Mouse (Mus musculus) liver, embryonic 13.5 days (tissue): ENCODE data around the gene Gm44790. TPM values are rescaled to one million over a fixed set of nuclear protein-coding genes. Genes with fewer than 3 reads are reported as not detected.

ENCODE experiments used
- ATAC-seq: fragments of 200-750 bp; cut with Nextera tagmentation; 2 replicates; pipeline ENCODE4 v1.8.0; 2017; ENCODE audit warnings: low read depth, mild to moderate bottlenecking, moderate number of reproducible peaks, moderate library complexity
- DNase-seq: peaks from one replicate; pipeline ENCODE4 v3.0.0; 2022
- H3K27ac ChIP-seq: fragments of 300-500 bp; sonication (generic); 2 replicates; pipeline ENCODE4 v1.5.1; 2015; ENCODE audit warnings: moderate library complexity, mild to moderate bottlenecking, inconsistent platforms
- H3K27me3 ChIP-seq: fragments of 300-500 bp; sonication (generic); 2 replicates; pipeline ENCODE4 v1.6.1; 2015; ENCODE audit warnings: mild to moderate bottlenecking, inconsistent platforms
- H3K36me3 ChIP-seq: fragments of 300-500 bp; sonication (generic); 2 replicates; pipeline ENCODE4 v1.6.1; 2015; ENCODE audit warnings: mild to moderate bottlenecking, inconsistent platforms
- H3K4me1 ChIP-seq: fragments of 300-500 bp; sonication (generic); replicated peaks from 2 replicates; pipeline ENCODE4 v1.6.1; 2015; ENCODE audit warnings: inconsistent platforms
- H3K4me2 ChIP-seq: fragments of 300-500 bp; sonication (generic); 2 replicates; pipeline ENCODE4 v1.6.1; 2015; ENCODE audit warnings: inconsistent platforms, mild to moderate bottlenecking, moderate library complexity
- H3K4me3 ChIP-seq: fragments of 300-500 bp; sonication (generic); replicated peaks from 2 replicates; pipeline ENCODE4 v1.5.1; 2015; ENCODE audit warnings: mild to moderate bottlenecking, inconsistent platforms
- H3K9ac ChIP-seq: fragments of 300-500 bp; sonication (generic); 2 replicates; pipeline ENCODE4 v1.6.1; 2015; ENCODE audit warnings: mild to moderate bottlenecking, inconsistent platforms
- H3K9me3 ChIP-seq: fragments of 300-500 bp; sonication (generic); replicated peaks from 2 replicates; pipeline ENCODE4 v1.6.1; 2016; ENCODE audit warnings: inconsistent platforms
- WGBS: fragments of 180-500 bp; shearing (Covaris S2); methylation state at CpG from one replicate; pipeline ENCODE4 v1.1.7; 2015; ENCODE audit not compliant: insufficient replicate concordance; 5-methylcytosine and 5-hydroxymethylcytosine counted together
- polyA plus RNA-seq: library from polyadenylated mRNA; unstranded; fragments of >200 nt; fragmentation: Nextera tagmentation; extraction: Ambion mirVana; gene quantifications from 2 replicates; pipeline ENCODE4 v1.2.1, GENCODE M21; 2015

The Gm44790 gene
- polyA plus RNA-seq, 1 experiment from 2014 or later, result not detected

DNA sequence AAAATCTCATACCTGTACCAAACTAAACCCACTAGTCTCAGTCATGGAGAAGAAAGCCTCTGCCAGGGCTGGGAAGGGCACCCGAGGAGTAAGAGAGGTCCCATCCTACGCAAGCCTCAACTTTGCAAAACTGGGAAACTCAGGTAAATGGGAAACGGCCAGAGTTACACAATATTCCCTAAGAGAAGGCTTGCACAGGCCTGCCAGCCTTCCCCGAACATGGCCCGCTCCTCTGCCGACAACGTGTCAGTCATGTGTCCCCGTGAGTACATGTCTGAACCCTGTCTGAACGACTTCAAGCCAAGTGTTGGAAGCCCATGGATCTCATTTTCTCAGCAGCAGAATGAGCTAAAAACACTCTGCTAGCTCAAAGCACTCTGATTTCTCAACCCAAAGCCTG lies 31.4 kb upstream of the Gm44790 start:
- Histone ChIP-seq H3K4me3 (peak overlapping the region; percentile 82; the same call in 1 of the 2 replicates), H3K4me2 (peak overlapping the region; percentile 87), H3K9me3 (no peaks in the 10 kb centered on the region), H3K27me3 (no peaks in the 10 kb centered on the region), H3K27ac (peak overlapping the region; percentile 26; the same call in 1 of the 2 replicates), H3K36me3 (peaks cover 37% of the 10 kb centered on the region), H3K9ac (no peak overlapping the region), H3K4me1 (peaks cover 44% of the 10 kb centered on the region)
- 81% methylated on average over 9 of the region's 9 CpGs for WGBS
- ATAC-seq (no peak), DNase-seq (no peak)

DNA sequence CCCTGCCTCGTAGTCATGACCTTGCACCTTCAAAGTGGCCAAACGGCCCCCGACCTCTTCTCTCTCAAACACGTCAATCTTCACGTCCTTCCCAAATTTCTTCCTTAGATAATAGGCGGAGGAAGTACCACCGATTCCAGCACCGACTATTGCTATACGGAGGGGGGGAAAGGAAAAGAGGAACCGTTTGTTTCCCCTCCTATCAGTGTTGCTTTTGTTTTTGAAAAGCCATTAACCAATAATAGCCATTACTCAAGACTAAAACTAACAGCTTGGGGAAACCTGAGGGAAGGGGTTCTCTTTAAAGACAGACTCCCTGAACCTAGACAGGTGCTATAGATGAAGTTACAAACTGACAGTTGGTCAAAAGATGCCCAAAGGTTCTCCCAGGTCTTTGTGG lies 30.5 kb upstream of the Gm44790 start:
- Histone ChIP-seq H3K9me3 (no peaks in the 10 kb centered on the region), H3K9ac (peak overlapping the region; percentile 84), H3K27me3 (no peaks in the 10 kb centered on the region), H3K27ac (peak overlapping the region; percentile 84), H3K36me3 (peaks cover 28% of the 10 kb centered on the region), H3K4me3 (peak overlapping the region; percentile 82), H3K4me2 (peak overlapping the region; percentile 87), H3K4me1 (peaks cover 50% of the 10 kb centered on the region)
- DNase-seq (no peak), ATAC-seq (no peak)
- 11% methylated on average over 10 of the region's 10 CpGs for whole genome bisulfite sequencing

DNA sequence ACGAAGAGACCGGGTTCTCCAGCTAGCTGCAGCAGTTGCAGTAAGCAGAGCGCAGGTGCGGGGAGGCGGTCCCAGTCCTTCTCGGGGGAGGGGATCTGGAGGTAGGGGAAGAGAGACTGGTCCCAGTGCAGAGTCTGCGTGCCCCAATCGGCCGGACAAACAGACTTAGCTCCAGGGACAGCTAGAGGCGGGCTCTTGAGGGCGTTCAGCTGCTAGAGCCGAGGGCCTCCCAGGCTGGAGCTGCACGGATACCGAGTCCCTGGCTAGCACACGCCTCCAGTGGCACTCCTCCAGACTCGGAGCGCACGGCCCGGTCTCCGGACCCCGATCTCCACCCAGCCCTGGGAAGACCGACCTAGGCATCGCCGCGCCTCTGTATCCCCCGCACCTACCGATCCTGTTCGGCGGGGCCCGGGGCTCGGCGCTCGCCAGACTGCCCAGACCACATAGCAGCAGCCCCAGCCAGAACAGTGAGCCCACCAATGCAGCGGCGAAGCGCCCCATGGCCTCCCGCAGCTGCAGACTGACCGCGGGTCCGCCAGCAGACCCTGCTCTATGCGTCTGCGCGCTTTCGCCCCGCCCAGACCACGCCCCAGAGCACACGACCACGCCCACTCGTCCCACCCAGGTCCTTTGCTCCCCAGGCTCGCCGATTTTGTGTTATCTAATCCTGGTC lies 29.7 kb upstream of the Gm44790 start, which contains the start of gene Pcyox1:
Gene Pcyox1 (minus strand): TSS at position 574 of the 676 bp plus-strand sequence.
- peaks cover 20% of the 10 kb centered on the region for H3K36me3 ChIP-seq
- H3K4me2 ChIP-seq, result peak within 1 kb of the TSS; percentile 87
- H3K9me3 ChIP-seq, result no peaks in the 10 kb centered on the region
- peak; percentile 88 for ATAC-seq
- DNase-seq, result peak; percentile 81
- H3K27me3 ChIP-seq, result no peaks in the 10 kb centered on the region
- peak within 1 kb of the TSS; percentile 84 for H3K27ac ChIP-seq
- peaks cover 55% of the 10 kb centered on the region for H3K4me1 ChIP-seq
- under 1% methylated on average over 51 of the region's 51 CpGs for WGBS
- H3K9ac ChIP-seq, result peak within 1 kb of the TSS; percentile 84
- peak within 1 kb of the TSS; percentile 82 for H3K4me3 ChIP-seq

DNA sequence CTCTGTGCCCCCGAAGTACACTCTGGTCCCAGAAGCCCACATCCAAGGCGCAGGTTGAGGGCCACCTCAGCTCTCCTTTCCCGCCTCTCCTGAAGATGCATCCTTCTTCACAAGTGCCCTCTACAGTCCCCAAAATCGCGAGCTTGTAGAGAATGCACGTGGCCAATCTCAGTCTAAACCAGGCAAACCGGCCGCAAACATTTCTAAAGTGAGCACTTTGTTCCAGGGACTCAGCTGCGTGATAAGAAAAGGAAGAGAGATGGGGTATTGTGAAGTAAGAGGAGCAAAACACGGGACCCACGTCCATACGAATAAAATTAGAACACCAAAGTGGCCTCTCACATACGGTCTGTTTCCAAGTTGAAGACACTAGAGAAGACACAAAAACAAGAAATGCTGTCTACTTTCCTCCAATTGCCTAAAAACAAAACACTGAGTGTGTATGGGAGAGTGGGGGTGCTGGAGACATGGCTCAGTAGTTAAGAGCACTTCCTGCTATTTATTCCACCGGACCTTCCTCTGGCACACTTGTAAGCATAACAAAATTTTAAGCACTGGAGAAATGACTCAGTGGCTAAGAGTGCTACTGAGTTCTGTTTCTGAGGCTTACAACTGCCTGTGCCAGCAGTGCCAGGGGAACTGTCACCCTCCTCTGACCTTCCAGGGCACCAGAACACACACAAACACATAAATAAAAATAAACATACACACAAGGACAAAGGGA lies 29.0 kb upstream of the Gm44790 start:
- Histone ChIP-seq H3K9me3 (no peaks in the 10 kb centered on the region), H3K4me3 (peak overlapping the region; percentile 82), H3K4me1 (peaks cover 55% of the 10 kb centered on the region), H3K36me3 (peaks cover 13% of the 10 kb centered on the region), H3K27me3 (no peaks in the 10 kb centered on the region), H3K27ac (peak overlapping the region; percentile 45), H3K9ac (peak overlapping the region; percentile 84), H3K4me2 (peak overlapping the region; percentile 87)
- ATAC-seq (no peak), DNase-seq (no peak)
- 4% methylated on average over 14 of the region's 14 CpGs for WGBS

DNA sequence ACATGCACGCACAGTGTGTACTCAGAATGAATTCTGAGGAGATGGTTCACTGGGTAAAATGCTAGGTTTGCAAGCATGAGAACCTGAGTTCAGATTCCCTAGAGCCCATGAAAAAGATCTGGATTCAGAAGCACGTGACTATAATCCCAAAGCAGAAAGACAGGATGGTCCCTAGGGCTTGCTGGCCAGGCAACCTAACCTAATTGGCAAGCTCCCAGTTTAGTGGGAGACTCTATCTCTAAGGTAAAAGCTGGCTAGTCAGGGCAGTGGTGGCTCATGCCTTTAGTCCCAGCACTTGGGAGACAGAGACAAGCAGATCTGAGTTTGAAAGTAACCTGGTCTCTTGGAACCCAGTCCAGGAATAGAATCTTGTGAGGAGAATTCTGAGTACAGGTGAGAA lies 27.5 kb upstream of the Gm44790 start:
- H3K4me1 ChIP-seq, result peaks cover 60% of the 10 kb centered on the region
- WGBS, result 68% methylated on average over 2 of the region's 2 CpGs
- no peaks in the 10 kb centered on the region for H3K27me3 ChIP-seq
- 0 out of 2 replicates have a peak, but pooled peaks cover 4% of the 10 kb centered on the region for H3K36me3 ChIP-seq
- H3K27ac ChIP-seq, result no peak overlapping the region
- DNase-seq (no peak), ATAC-seq (no peak)
- no peak overlapping the region for H3K9ac ChIP-seq
- H3K9me3 ChIP-seq, result no peaks in the 10 kb centered on the region
- H3K4me2 ChIP-seq, result no peak overlapping the region
- H3K4me3 ChIP-seq, result no peak overlapping the region

DNA sequence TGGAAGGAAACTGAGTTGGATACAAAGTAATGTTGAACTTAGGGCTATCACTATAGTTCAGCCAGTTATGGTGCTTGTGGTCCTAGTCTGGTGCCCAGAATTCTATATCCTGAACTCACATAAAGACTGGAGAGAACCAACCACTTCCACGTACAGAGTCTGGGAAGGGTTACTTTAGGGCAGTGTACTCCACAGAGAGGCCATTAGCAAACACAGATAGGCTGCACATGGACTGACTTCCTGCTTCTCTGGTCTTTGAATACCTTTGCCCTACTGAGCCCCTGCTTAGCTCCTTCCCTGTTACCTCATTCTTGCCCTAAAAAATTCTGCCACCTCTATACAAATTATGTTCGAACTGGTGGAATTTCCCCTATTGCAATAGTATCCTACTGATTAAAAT lies 26.5 kb upstream of the Gm44790 start:
- WGBS, result 51% methylated on average over 2 of the region's 2 CpGs
- Histone ChIP-seq H3K36me3 (no peaks in the 10 kb centered on the region), H3K4me3 (no peak overlapping the region), H3K27me3 (no peaks in the 10 kb centered on the region), H3K4me1 (peaks cover 51% of the 10 kb centered on the region), H3K9me3 (no peaks in the 10 kb centered on the region), H3K9ac (no peak overlapping the region), H3K4me2 (no peak overlapping the region), H3K27ac (no peak overlapping the region)
- no peak for DNase-seq
- ATAC-seq, result no peak

DNA sequence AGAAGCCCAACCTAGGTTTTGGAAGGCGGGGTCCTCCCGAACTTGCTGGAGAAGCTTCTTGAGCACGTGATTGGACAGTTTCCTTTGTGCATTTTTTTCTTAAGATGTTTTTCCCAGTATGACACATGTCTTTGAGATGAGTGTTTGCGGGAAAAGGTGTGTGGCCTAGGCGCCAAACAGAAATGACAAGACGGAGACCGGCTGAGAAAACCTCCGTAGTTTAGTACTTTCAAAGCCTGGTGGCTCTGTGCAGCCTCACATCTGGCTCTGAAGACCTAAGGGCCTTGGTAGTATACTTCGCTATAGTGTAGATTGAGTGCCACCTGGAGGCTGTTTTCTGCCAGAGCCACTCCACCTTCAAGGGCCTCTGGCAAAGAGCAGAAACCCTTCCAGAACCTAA lies 25.5 kb upstream of the Gm44790 start:
- 5% methylated on average over 9 of the region's 9 CpGs for WGBS
- DNase-seq, result peak; percentile 69
- H3K4me3 ChIP-seq, result peak overlapping the region; percentile 15; the same call in 1 of the 2 replicates
- H3K9ac ChIP-seq, result no peak overlapping the region
- no peaks in the 10 kb centered on the region for H3K36me3 ChIP-seq
- H3K27ac ChIP-seq, result no peak overlapping the region
- H3K9me3 ChIP-seq, result no peaks in the 10 kb centered on the region
- peak; percentile 32 for ATAC-seq
- H3K4me2 ChIP-seq, result peak overlapping the region; percentile 45
- peaks cover 51% of the 10 kb centered on the region for H3K4me1 ChIP-seq
- H3K27me3 ChIP-seq, result no peaks in the 10 kb centered on the region

DNA sequence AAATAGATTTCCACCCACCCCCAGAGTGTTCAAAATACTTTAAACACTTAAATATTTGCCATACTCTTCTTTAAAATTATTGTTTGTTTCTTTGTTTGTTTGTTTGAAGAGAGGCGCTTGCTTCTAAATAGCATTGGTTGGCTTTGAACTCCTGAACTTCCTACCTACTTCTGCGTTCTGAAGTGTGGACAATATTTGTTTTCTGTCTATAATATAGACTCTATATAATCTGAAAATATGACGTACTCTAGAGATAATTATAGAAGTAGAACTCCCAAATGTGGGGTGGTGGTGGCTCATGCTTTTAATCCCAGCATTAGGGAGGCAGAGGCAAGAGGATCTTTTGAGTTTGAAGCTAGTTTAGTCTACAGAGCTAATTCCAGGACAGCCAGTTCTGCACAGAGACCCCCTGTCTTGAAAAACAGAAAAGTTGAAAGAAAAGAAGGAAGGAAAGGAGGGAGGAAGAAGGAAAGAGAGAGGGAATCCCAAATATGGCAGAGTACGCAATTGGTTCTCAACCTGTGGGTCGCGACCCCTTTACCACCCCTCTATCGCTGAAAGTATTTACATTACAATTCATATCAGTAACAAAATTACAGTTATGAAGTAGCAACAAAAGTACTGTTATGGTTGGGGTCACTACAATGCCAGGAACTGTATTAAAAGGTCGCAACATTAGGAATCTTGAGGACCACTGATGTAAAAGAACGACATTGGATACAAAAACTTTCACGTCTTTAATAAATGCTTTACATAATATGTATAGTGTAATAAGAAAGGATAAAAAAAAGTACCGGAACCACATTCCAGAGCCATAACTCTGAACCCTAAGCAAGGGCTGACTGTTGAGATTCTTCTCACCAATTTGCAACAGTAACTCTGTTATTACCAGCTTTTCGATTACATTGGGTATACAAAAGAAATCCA lies 23.5 kb upstream of the Gm44790 start:
- H3K4me2 ChIP-seq, result peak overlapping the region; percentile 63
- ATAC-seq (no peak), DNase-seq (no peak)
- no peak overlapping the region; the same call in 1 of the 2 replicates for H3K27ac ChIP-seq
- no peaks in the 10 kb centered on the region for H3K9me3 ChIP-seq
- H3K9ac ChIP-seq, result peak overlapping the region; percentile 65
- peaks cover 8% of the 10 kb centered on the region for H3K36me3 ChIP-seq
- no peaks in the 10 kb centered on the region for H3K27me3 ChIP-seq
- 29% methylated on average over 12 of the region's 12 CpGs for WGBS
- peaks cover 45% of the 10 kb centered on the region for H3K4me1 ChIP-seq
- peak overlapping the region; percentile 96 for H3K4me3 ChIP-seq

DNA sequence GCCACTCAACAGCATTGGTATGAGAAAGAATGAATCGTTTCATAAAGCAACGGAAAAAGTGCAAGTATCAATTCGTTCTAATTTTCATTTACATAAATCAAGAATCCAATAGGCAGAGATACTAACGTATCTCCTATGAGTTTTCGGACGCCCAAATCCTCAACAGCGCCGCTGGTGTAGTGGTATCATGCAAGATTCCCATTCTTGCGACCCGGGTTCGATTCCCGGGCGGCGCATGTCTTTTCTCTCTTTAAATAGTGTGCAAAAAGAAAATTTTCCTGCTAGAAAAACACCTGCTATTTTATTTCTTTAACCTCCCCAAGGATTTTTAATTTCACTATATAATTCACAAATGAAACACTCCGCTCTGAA lies 22.7 kb upstream of the Gm44790 start:
- H3K4me2 ChIP-seq, result peak overlapping the region; percentile 63
- peak overlapping the region; percentile 92 for H3K27ac ChIP-seq
- H3K36me3 ChIP-seq, result peaks cover 14% of the 10 kb centered on the region
- H3K27me3 ChIP-seq, result no peaks in the 10 kb centered on the region
- WGBS, result under 1% methylated on average over 15 of the region's 15 CpGs
- H3K9ac ChIP-seq, result peak overlapping the region; percentile 92
- ATAC-seq (peak; percentile 61), DNase-seq (peak; percentile 80)
- H3K4me3 ChIP-seq, result peak overlapping the region; percentile 96
- peaks cover 44% of the 10 kb centered on the region for H3K4me1 ChIP-seq
- H3K9me3 ChIP-seq, result no peaks in the 10 kb centered on the region

DNA sequence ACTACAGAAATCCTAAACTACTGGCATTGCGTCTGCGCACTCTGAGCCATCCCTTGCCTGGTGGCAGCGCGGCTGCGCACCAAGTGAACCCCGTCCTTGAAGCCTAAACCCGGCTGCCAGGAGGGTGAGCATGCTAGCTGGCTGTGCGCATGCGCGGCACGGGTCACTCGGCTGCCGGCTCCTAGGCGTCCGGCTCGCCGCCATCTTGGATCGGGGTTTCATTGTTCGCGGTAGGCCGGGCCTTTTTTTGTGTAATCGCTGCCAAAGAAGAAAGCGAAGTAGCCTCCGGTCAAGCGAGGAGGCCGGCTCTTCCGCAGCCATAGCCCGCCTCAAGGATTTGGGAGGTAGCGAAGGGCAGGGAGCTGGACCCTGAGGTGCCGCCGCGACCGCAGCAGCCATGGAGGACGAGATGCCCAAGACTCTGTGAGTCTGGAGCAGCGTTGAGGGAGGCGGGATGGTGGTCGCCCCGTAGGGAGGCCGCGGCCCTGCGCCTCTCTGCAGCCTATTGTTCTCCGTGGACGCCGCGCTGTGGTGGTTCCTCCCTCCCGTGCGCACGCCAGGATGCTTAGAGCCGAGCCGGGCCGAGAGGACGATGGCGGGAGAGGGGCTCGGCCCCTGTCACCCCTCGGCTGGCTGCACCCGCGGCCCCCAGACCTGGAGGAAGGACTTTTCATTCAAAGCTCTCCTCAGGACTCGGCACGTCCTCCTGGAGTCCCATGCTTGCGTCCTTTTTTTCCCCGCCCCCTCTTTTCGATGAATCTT lies 22.2 kb upstream of the Gm44790 start, which contains the start of gene Tia1:
Gene Tia1 (plus strand): TSS at position 120 of the 762 bp plus-strand sequence.
- WGBS, result under 1% methylated on average over 62 of the region's 62 CpGs

More for the DNA sequence above, 22.2 kb upstream of the Gm44790 start, which contains the start of gene Tia1:
- peak; percentile 96 for DNase-seq
- peak; percentile 96 for ATAC-seq
- Histone ChIP-seq H3K9me3 (no peaks in the 10 kb centered on the region), H3K27ac (peak within 1 kb of the TSS; percentile 92), H3K4me3 (peak within 1 kb of the TSS; percentile 96), H3K4me1 (peaks cover 44% of the 10 kb centered on the region), H3K9ac (peak within 1 kb of the TSS; percentile 92), H3K4me2 (peak within 1 kb of the TSS; percentile 82), H3K27me3 (no peaks in the 10 kb centered on the region), H3K36me3 (peaks cover 16% of the 10 kb centered on the region)
